Comparison of ENCODE assay signal across 26 mouse cellular contexts in the genomic region with DNA sequence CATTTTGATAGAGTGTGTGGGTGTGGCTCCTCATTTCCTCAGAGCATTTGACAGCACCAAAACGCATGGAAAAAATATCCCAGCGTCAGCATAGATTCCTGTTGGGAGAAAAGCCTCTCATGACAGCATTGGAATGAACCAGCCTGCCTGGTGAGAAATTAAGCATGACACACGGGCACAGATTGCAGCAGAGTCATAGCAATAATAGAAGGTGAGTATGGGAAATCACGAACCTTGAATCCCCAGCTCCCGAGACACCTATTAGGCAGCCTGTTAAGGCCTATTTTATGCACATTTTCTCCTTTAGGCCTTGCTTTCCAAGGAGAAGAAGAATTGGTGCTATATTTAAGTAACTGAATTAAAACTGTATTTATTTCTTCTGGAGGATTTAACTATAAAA. TPM values are rescaled to one million over a fixed set of nuclear protein-coding genes. Genes with fewer than 3 reads are reported as not detected.
A peak's percentile ranks its signal among the peaks of the same experiment; 100 is the strongest.
DNase-seq lines count a peak whose midpoint lies in the region; ATAC-seq lines count a peak whose summit lies in the region.
"Had no signal": no experiment of that assay in that cellular context is flagged by ENCODE, and none has a peak within 500 bp of the region (broad histone marks: within the 10 kb centered on the region; RNA-seq: fewer than 3 reads in every experiment).

No protein-coding gene starts in this region.

- no peak overlapping the region for H3K27ac ChIP-seq in liver, embryonic 11.5 days (ENCODE audit: low read depth, low read length)
- H3K27ac ChIP-seq in neural tube, embryonic 13.5 days (replicated peaks) = no peak overlapping the region; the same call in 1 of the 2 replicates
- H3K27ac ChIP-seq: embryonic facial prominence, embryonic 12.5 days; embryonic facial prominence, embryonic 15.5 days; gastrocnemius, adult 2 months; heart, embryonic 15.5 days; hindbrain, embryonic 12.5 days had no signal

- H3K4me3 ChIP-seq in liver, embryonic 11.5 days (ENCODE audit: low read depth, low read length) = no peak overlapping the region
- H3K4me3 ChIP-seq in neural tube, embryonic 13.5 days = no peak overlapping the region
- H3K4me3 ChIP-seq: embryonic facial prominence, embryonic 12.5 days; embryonic facial prominence, embryonic 15.5 days; gastrocnemius, adult 2 months; heart, embryonic 12.5 days; heart, embryonic 15.5 days; hindbrain, embryonic 12.5 days had no signal

- 82% methylated on average over 5 of the region's 5 CpGs for WGBS in liver, embryonic 11.5 days
- 50% methylated on average over 5 of the region's 5 CpGs for WGBS in neural tube, embryonic 13.5 days

- H3K4me2 ChIP-seq in liver, embryonic 11.5 days = no peak overlapping the region
- H3K4me2 ChIP-seq in neural tube, embryonic 13.5 days = no peak overlapping the region
- H3K4me2 ChIP-seq: embryonic facial prominence, embryonic 12.5 days; embryonic facial prominence, embryonic 15.5 days; heart, embryonic 12.5 days; heart, embryonic 15.5 days; hindbrain, embryonic 12.5 days had no signal

- no peaks in the 10 kb centered on the region for H3K27me3 ChIP-seq in liver, embryonic 11.5 days (replicated peaks; ENCODE audit: control insufficient read depth, insufficient read depth, low read length)
- H3K27me3 ChIP-seq in neural tube, embryonic 13.5 days = no peaks in the 10 kb centered on the region
- H3K27me3 ChIP-seq: embryonic facial prominence, embryonic 12.5 days; embryonic facial prominence, embryonic 15.5 days; heart, embryonic 12.5 days; heart, embryonic 15.5 days; hindbrain, embryonic 12.5 days had no signal

- H3K9ac ChIP-seq in liver, embryonic 11.5 days (ENCODE audit: low read depth, low read length) = no peak overlapping the region
- H3K9ac ChIP-seq in neural tube, embryonic 13.5 days = no peak overlapping the region
- H3K9ac ChIP-seq: embryonic facial prominence, embryonic 12.5 days; embryonic facial prominence, embryonic 15.5 days; forebrain, postnatal 0 days; heart, embryonic 12.5 days; heart, embryonic 15.5 days; hindbrain, embryonic 12.5 days had no signal

- no peak for ATAC-seq in liver, embryonic 11.5 days (replicated peaks; ENCODE audit: low FRiP score)
- ATAC-seq in neural tube, embryonic 13.5 days (ENCODE audit: low read depth) = peak; percentile 56; the same call in 1 of the 2 replicates
- ATAC-seq: activated CD4-positive, CD25-positive, alpha-beta regulatory T cell, adult 4 months; forebrain, embryonic 14.5 days; forebrain, postnatal 0 days; hindbrain, embryonic 16.5 days had no signal

- H3K9me3 ChIP-seq in liver, embryonic 11.5 days (ENCODE audit: control insufficient read depth, low read length) = no peaks in the 10 kb centered on the region
- H3K9me3 ChIP-seq in neural tube, embryonic 13.5 days = no peaks in the 10 kb centered on the region
- H3K9me3 ChIP-seq: embryonic facial prominence, embryonic 12.5 days; embryonic facial prominence, embryonic 15.5 days; heart, embryonic 12.5 days; heart, embryonic 15.5 days; hindbrain, embryonic 12.5 days had no signal

- no peaks in the 10 kb centered on the region for H3K4me1 ChIP-seq in liver, embryonic 11.5 days (replicated peaks; ENCODE audit: control insufficient read depth, insufficient read depth, low read length)
- no peaks in the 10 kb centered on the region; the same call in 1 of the 2 replicates for H3K4me1 ChIP-seq in neural tube, embryonic 13.5 days (replicated peaks)
- H3K4me1 ChIP-seq: embryonic facial prominence, embryonic 12.5 days; embryonic facial prominence, embryonic 15.5 days; heart, embryonic 15.5 days; hindbrain, embryonic 12.5 days had no signal

- peak; percentile 17 for DNase-seq in heart, adult 11 months
- DNase-seq in heart, postnatal 25 days (ENCODE audit: low spot score) = no peak
- DNase-seq in liver, embryonic 11.5 days (ENCODE audit: low spot score) = peak; percentile 12
- DNase-seq in liver = no peak
- no peak for DNase-seq in neural tube, embryonic 10.5 days (ENCODE audit: extremely low spot score, low spot score)
- DNase-seq in cerebellum, postnatal 25 days = no peak
- DNase-seq: adrenal gland, adult 8-10 months; adrenal gland, postnatal 25 days; cerebellum, adult 18-20 months; cerebellum, adult 9-10 months; cerebellum, postnatal 14 days; forebrain, postnatal 0 days; gastrocnemius, adult 2 months; gastrocnemius, postnatal 14 days; heart, adult 18-20 months; heart, postnatal 10 days; heart, postnatal 4 days had no signal

- H3K36me3 ChIP-seq in liver, embryonic 11.5 days (ENCODE audit: control insufficient read depth, insufficient read depth, low read length) = no peaks in the 10 kb centered on the region
- H3K36me3 ChIP-seq in neural tube, embryonic 13.5 days = no peaks in the 10 kb centered on the region
- H3K36me3 ChIP-seq: embryonic facial prominence, embryonic 12.5 days; embryonic facial prominence, embryonic 15.5 days; heart, embryonic 12.5 days; heart, embryonic 15.5 days; hindbrain, embryonic 12.5 days had no signal

- intact Hi-C loops in heart, postnatal 25 days (cut with DNase I) = no loop called here

RNA-seq across cellular contexts. Expression of a gene that starts 8.5 kb away (rescaled TPM):
- total RNA-seq in heart, postnatal 25 days (2021) = 1 to 10 TPM; 8.5 to 9.4 TPM
- 8.7 and 9.1 TPM in 2 replicates for polyA plus RNA-seq in liver, embryonic 11.5 days (2014; fragmentation: Nextera tagmentation; extraction: Ambion mirVana)
- 14.8 and 16.9 TPM in 2 replicates for polyA plus RNA-seq in neural tube, embryonic 13.5 days (2015; fragmentation: Nextera tagmentation; extraction: Ambion mirVana)

Comparison
In these comparisons a context has a peak if more than half of its experiments do, and no peak if none do; other contexts are left out.
1. DNase-seq: peak in heart, adult 11 months (single experiment) and liver, embryonic 11.5 days (single experiment); none in heart, postnatal 25 days (single experiment), liver (single experiment), neural tube, embryonic 10.5 days (single experiment) and cerebellum, postnatal 25 days (0 of 2).